Mouse (Mus musculus) right cerebral cortex, postnatal 25 days (tissue): ENCODE data around the gene Ralgps1.

Source experiments
- DNase-seq: peaks from one replicate; pipeline ENCODE4 v3.0.0; 2022

Ralgps1 gene

GRCm38 (mm10) chr2:33274719-33275490, 96.4 kb downstream of the Ralgps1 start:
- DNase-seq, result no peak

GRCm38 (mm10) chr2:33272665-33273439, 98.4 kb downstream of the Ralgps1 start:
- DNase-seq, result no peak

GRCm38 (mm10) chr2:33271511-33271910, 99.8 kb downstream of the Ralgps1 start:
- DNase-seq, result no peak

GRCm38 (mm10) chr2:33270569-33270968, 100.7 kb downstream of the Ralgps1 start:
- no peak for DNase-seq

GRCm38 (mm10) chr2:33269132-33269493, 102.2 kb downstream of the Ralgps1 start:
- DNase-seq, result no peak

- no peak for DNase-seq
Measured at GRCm38 (mm10) chr2:33268384-33269131, 102.7 kb downstream of the Ralgps1 start.

GRCm38 (mm10) chr2:33267075-33267474, 104.2 kb downstream of the Ralgps1 start:
- no peak for DNase-seq

GRCm38 (mm10) chr2:33265793-33266192, 105.5 kb downstream of the Ralgps1 start:
- no peak for DNase-seq

- DNase-seq, result no peak
Measured at GRCm38 (mm10) chr2:33261475-33261874, 109.8 kb downstream of the Ralgps1 start.

- peak; percentile 53 for DNase-seq
Measured at GRCm38 (mm10) chr2:33260772-33261171, 110.5 kb downstream of the Ralgps1 start.

- DNase-seq, result no peak
Measured at GRCm38 (mm10) chr2:33256769-33257537, 114.3 kb downstream of the Ralgps1 start.

GRCm38 (mm10) chr2:33254318-33254985, 116.8 kb downstream of the Ralgps1 start:
- DNase-seq, result no peak

- DNase-seq, result no peak
Measured at GRCm38 (mm10) chr2:33253572-33254190, 117.6 kb downstream of the Ralgps1 start.

- no peak for DNase-seq
Measured at GRCm38 (mm10) chr2:33252751-33253150, 118.5 kb downstream of the Ralgps1 start.

- no peak for DNase-seq
Measured at GRCm38 (mm10) chr2:33249922-33250633, 121.2 kb downstream of the Ralgps1 start.

GRCm38 (mm10) chr2:33248549-33248948, 122.7 kb downstream of the Ralgps1 start:
- no peak for DNase-seq

- no peak for DNase-seq
Measured at GRCm38 (mm10) chr2:33246841-33247240, 124.4 kb downstream of the Ralgps1 start.

- DNase-seq, result no peak
Measured at GRCm38 (mm10) chr2:33245350-33245749, 125.9 kb downstream of the Ralgps1 start.

GRCm38 (mm10) chr2:33244880-33245279, 126.4 kb downstream of the Ralgps1 start:
- no peak for DNase-seq

GRCm38 (mm10) chr2:33237581-33237980, 133.7 kb downstream of the Ralgps1 start:
- no peak for DNase-seq

- no peak for DNase-seq
Measured at GRCm38 (mm10) chr2:33234848-33235247, 136.4 kb downstream of the Ralgps1 start.
